Mouse (Mus musculus) lung, embryonic 15.5 days (tissue): Measurements from ENCODE around the gene Clic6. TPM values are rescaled to one million over a fixed set of nuclear protein-coding genes. Genes with fewer than 3 reads are reported as not detected.

Experiments
- ATAC-seq: fragments of 200-750 bp; cut with Nextera tagmentation; 2 replicates; pipeline ENCODE4 v1.8.0; 2017; ENCODE audit warnings: moderate number of reproducible peaks, borderline replicate concordance; ENCODE audit not compliant: low FRiP score, low TSS enrichment; ENCODE audit errors: extremely low read depth
- H3K27ac ChIP-seq: fragments of 300-500 bp; sonication (generic); 2 replicates; pipeline ENCODE4 v1.5.1; 2015; ENCODE audit warnings: moderate library complexity, mild to moderate bottlenecking, inconsistent platforms
- H3K27me3 ChIP-seq: fragments of 300-500 bp; sonication (generic); 2 replicates; pipeline ENCODE4 v1.6.1; 2015; ENCODE audit warnings: inconsistent platforms
- H3K36me3 ChIP-seq: fragments of 300-500 bp; sonication (generic); 2 replicates; pipeline ENCODE4 v1.6.1; 2015; ENCODE audit warnings: inconsistent platforms
- H3K4me1 ChIP-seq: fragments of 300-500 bp; sonication (generic); 2 replicates; pipeline ENCODE4 v1.6.1; 2015; ENCODE audit warnings: inconsistent platforms
- H3K4me2 ChIP-seq: fragments of 300-500 bp; sonication (generic); 2 replicates; pipeline ENCODE4 v1.6.1; 2015; ENCODE audit warnings: inconsistent platforms, mild to moderate bottlenecking, moderate library complexity
- H3K4me3 ChIP-seq: fragments of 300-500 bp; sonication (generic); 2 replicates; pipeline ENCODE4 v1.5.1; 2015; ENCODE audit warnings: mild to moderate bottlenecking, inconsistent platforms
- H3K9ac ChIP-seq: fragments of 300-500 bp; sonication (generic); 2 replicates; pipeline ENCODE4 v1.6.1; 2015; ENCODE audit warnings: inconsistent platforms
- H3K9me3 ChIP-seq: fragments of 300-500 bp; sonication (generic); 2 replicates; pipeline ENCODE4 v1.6.1; 2016; ENCODE audit warnings: inconsistent platforms
- WGBS: fragments of 180-500 bp; shearing (Covaris S2); methylation state at CpG from one replicate; pipeline ENCODE4 v1.1.7; 2015; 5-methylcytosine and 5-hydroxymethylcytosine counted together
- polyA plus RNA-seq: library from polyadenylated mRNA; unstranded; fragments of >200 nt; fragmentation: Nextera tagmentation; extraction: Ambion mirVana; gene quantifications from 2 replicates; pipeline ENCODE4 v1.2.1, GENCODE M21; 2015

Gene Clic6
- polyA plus RNA-seq, 1 experiment from 2014 or later, result 22.1 TPM

- Histone ChIP-seq H3K4me2 (no peak overlapping the region), H3K9ac (no peak overlapping the region), H3K4me1 (peaks cover 21% of the 10 kb centered on the region; the same call in 1 of the 2 replicates), H3K4me3 (no peak overlapping the region), H3K36me3 (no peaks in the 10 kb centered on the region), H3K9me3 (no peaks in the 10 kb centered on the region), H3K27ac (no peak overlapping the region), H3K27me3 (no peaks in the 10 kb centered on the region)
- no peak for ATAC-seq
- WGBS, result 59% methylated on average over 9 of the region's 9 CpGs
Measured at GRCm38 (mm10) chr16:92577381-92577780, 91.8 kb downstream of the Clic6 start.

- Histone ChIP-seq H3K4me2 (no peak overlapping the region), H3K9me3 (no peaks in the 10 kb centered on the region), H3K36me3 (no peaks in the 10 kb centered on the region), H3K9ac (no peak overlapping the region), H3K27me3 (no peaks in the 10 kb centered on the region), H3K27ac (peak overlapping the region; percentile 61), H3K4me1 (peaks cover 15% of the 10 kb centered on the region; the same call in 1 of the 2 replicates), H3K4me3 (no peak overlapping the region)
- 55% methylated on average over 7 of the region's 7 CpGs for WGBS
- peak; percentile 75 for ATAC-seq
Measured at GRCm38 (mm10) chr16:92578915-92579653, 93.5 kb downstream of the Clic6 start.

- no peak overlapping the region for H3K4me2 ChIP-seq
- H3K36me3 ChIP-seq, result no peaks in the 10 kb centered on the region
- no peak overlapping the region for H3K27ac ChIP-seq
- no peak for ATAC-seq
- H3K27me3 ChIP-seq, result no peaks in the 10 kb centered on the region
- WGBS, result 80% methylated on average over 10 of the region's 10 CpGs
- peaks cover 15% of the 10 kb centered on the region; the same call in 1 of the 2 replicates for H3K4me1 ChIP-seq
- no peaks in the 10 kb centered on the region for H3K9me3 ChIP-seq
- H3K4me3 ChIP-seq, result no peak overlapping the region
- no peak overlapping the region for H3K9ac ChIP-seq
Measured at GRCm38 (mm10) chr16:92580981-92581380, 95.4 kb downstream of the Clic6 start.

GRCm38 (mm10) chr16:92581767-92582166 lies 96.2 kb downstream of the Clic6 start:
- Histone ChIP-seq H3K27me3 (no peaks in the 10 kb centered on the region), H3K9ac (no peak overlapping the region), H3K9me3 (no peaks in the 10 kb centered on the region), H3K4me3 (no peak overlapping the region), H3K27ac (no peak overlapping the region), H3K4me2 (peak overlapping the region; percentile 11; the same call in 1 of the 2 replicates), H3K36me3 (no peaks in the 10 kb centered on the region), H3K4me1 (peaks cover 15% of the 10 kb centered on the region; the same call in 1 of the 2 replicates)
- WGBS, result 45% methylated on average over 10 of the region's 10 CpGs
- peak; percentile 29; the same call in 1 of the 2 replicates for ATAC-seq

- WGBS, result 67% methylated on average over 4 of the region's 4 CpGs
- H3K4me2 ChIP-seq, result no peak overlapping the region
- H3K9ac ChIP-seq, result no peak overlapping the region
- no peaks in the 10 kb centered on the region for H3K36me3 ChIP-seq
- ATAC-seq, result no peak
- H3K4me3 ChIP-seq, result no peak overlapping the region
- H3K9me3 ChIP-seq, result no peaks in the 10 kb centered on the region
- no peak overlapping the region for H3K27ac ChIP-seq
- peaks cover 7% of the 10 kb centered on the region for H3K4me1 ChIP-seq
- no peaks in the 10 kb centered on the region for H3K27me3 ChIP-seq
Measured at GRCm38 (mm10) chr16:92587836-92588235, 102.3 kb downstream of the Clic6 start.

Other genes starting within 250 kb of the Clic6 start
- 0.63 and 0.81 TPM in 2 replicates for gene Kcne2, start 193.3 kb upstream of the Clic6 start, polyA plus RNA-seq
- 129 TPM in 2 replicates for gene Smim11, start 184.4 kb upstream of the Clic6 start, polyA plus RNA-seq
- gene Fam243, start 164.3 kb upstream of the Clic6 start, polyA plus RNA-seq, result not detected in 2 replicates
- gene Kcne1, start 126.3 kb upstream of the Clic6 start, polyA plus RNA-seq, result 1.1 and 1.8 TPM in 2 replicates
- gene Rcan1, start 14.9 kb upstream of the Clic6 start, polyA plus RNA-seq, result 47.9 and 51.4 TPM in 2 replicates